Mouse (Mus musculus) MEL (cell line): Measurements from ENCODE around the gene Gm28035. TPM values are rescaled to one million over a fixed set of nuclear protein-coding genes. Genes with fewer than 3 reads are reported as not detected.

Source experiments
- DNase-seq: peaks from one replicate; pipeline ENCODE4 v3.0.0; 2011; ENCODE audit warnings: low read depth, low spot score
- H3K27ac ChIP-seq: 2 replicates; pipeline ENCODE4 v1.5.1; 2012; ENCODE audit warnings: low read depth, mild to moderate bottlenecking, control low read depth, low read length, moderate library complexity; ENCODE audit not compliant: control insufficient read depth
- H3K27me3 ChIP-seq, 2 experiments: fragments of 150-350 bp in 1 of 2; sonication (generic) in 1 of 2; 2 replicates each; pipeline ENCODE4 v1.6.1; 2012; ENCODE audit warnings: low read length in 2 of 2, mild to moderate bottlenecking in 2 of 2, improper control_type of control experiment in 1 of 2, moderate library complexity in 1 of 2; ENCODE audit not compliant: insufficient read depth in 2 of 2, control insufficient read depth in 1 of 2
- H3K36me3 ChIP-seq, 2 experiments: 2 replicates each; pipeline ENCODE4 v1.6.1; 2012 to 2014; ENCODE audit warnings: low read length in 2 of 2, improper control_type of control experiment in 1 of 2, inconsistent platforms in 1 of 2, mild to moderate bottlenecking in 1 of 2; ENCODE audit not compliant: insufficient read depth in 2 of 2, control insufficient read depth in 1 of 2
- H3K4me1 ChIP-seq, 2 experiments: fragments of 150-350 bp in 1 of 2; sonication (generic) in 1 of 2; 2 replicates each; pipeline ENCODE4 v1.6.1; 2012; ENCODE audit warnings: low read length in 2 of 2, improper control_type of control experiment in 1 of 2, mild to moderate bottlenecking in 1 of 2; ENCODE audit not compliant: insufficient read depth in 2 of 2, control insufficient read depth in 1 of 2
- H3K4me3 ChIP-seq, 2 experiments: fragments of 150-350 bp in 1 of 2; sonication (generic) in 1 of 2; 2 replicates each; pipeline ENCODE4 v1.5.1; 2012; ENCODE audit warnings: low read depth in 2 of 2, low read length in 2 of 2, mild to moderate bottlenecking in 2 of 2, moderate library complexity in 2 of 2, control low read depth in 1 of 2, improper control_type of control experiment in 1 of 2; ENCODE audit not compliant: control insufficient read depth in 1 of 2, insufficient read depth in 1 of 2
- H3K79me2 ChIP-seq: 2 replicates; pipeline ENCODE4 v1.6.1; 2012; ENCODE audit warnings: mild to moderate bottlenecking, low read length, moderate library complexity; ENCODE audit not compliant: control insufficient read depth, poor library complexity, insufficient read depth
- H3K9ac ChIP-seq: 2 replicates; pipeline ENCODE4 v1.6.1; 2012; ENCODE audit warnings: low read depth, mild to moderate bottlenecking, control low read depth, low read length, moderate library complexity; ENCODE audit not compliant: control insufficient read depth, poor library complexity, severe bottlenecking
- H3K9me3 ChIP-seq: fragments of 150-350 bp; sonication (generic); replicated peaks from 2 replicates; pipeline ENCODE4 v1.6.1; 2012; ENCODE audit warnings: mild to moderate bottlenecking, low read length, improper control_type of control experiment, moderate library complexity; ENCODE audit not compliant: insufficient read depth
- CHD2 ChIP-seq: IDR thresholded peaks from 2 replicates; pipeline ENCODE4 v1.6.1; 2011; ENCODE audit warnings: low read length, improper control_type of control experiment
- CTCF ChIP-seq, 3 experiments: IDR thresholded peaks in 2 of 3; conservative IDR thresholded peaks in 1 of 3; 2 replicates each; pipeline ENCODE4 v1.5.1; 2011 to 2012; ENCODE audit warnings: low read length in 3 of 3, low read depth in 2 of 3, mild to moderate bottlenecking in 2 of 3, improper control_type of control experiment in 1 of 3, inconsistent platforms in 1 of 3, mixed read lengths in 1 of 3, moderate library complexity in 1 of 3; ENCODE audit not compliant: control insufficient read depth in 1 of 3, insufficient read depth in 1 of 3, poor library complexity in 1 of 3, severe bottlenecking in 1 of 3
- E2F4 ChIP-seq: IDR thresholded peaks from 2 replicates; pipeline ENCODE4 v1.6.1; 2011; ENCODE audit warnings: low read depth, low read length, improper control_type of control experiment, borderline replicate concordance
- EP300 ChIP-seq, 2 experiments: IDR thresholded peaks; 2 replicates each; pipeline ENCODE4 v1.6.1; 2011; ENCODE audit warnings: improper control_type of control experiment in 2 of 2, low read length in 2 of 2, low read depth in 1 of 2, mild to moderate bottlenecking in 1 of 2
- GABPA ChIP-seq: IDR thresholded peaks from 2 replicates; pipeline ENCODE4 v1.6.1; 2012; ENCODE audit warnings: low read depth, mild to moderate bottlenecking, inconsistent platforms, low read length, improper control_type of control experiment, moderate library complexity
- GATA1 ChIP-seq: IDR thresholded peaks from 2 replicates; pipeline ENCODE4 v1.6.1; 2011; ENCODE audit warnings: low read depth, low read length, improper control_type of control experiment
- HCFC1 ChIP-seq: IDR thresholded peaks from 2 replicates; pipeline ENCODE4 v1.6.1; 2012; ENCODE audit warnings: low read depth, mild to moderate bottlenecking, inconsistent platforms, low read length, improper control_type of control experiment, moderate library complexity
- JUND ChIP-seq: IDR thresholded peaks from 2 replicates; pipeline ENCODE4 v1.6.1; 2011; ENCODE audit warnings: low read depth, mild to moderate bottlenecking, improper control_type of control experiment, low read length
- KAT2A ChIP-seq: conservative IDR thresholded peaks from 2 replicates; pipeline ENCODE4 v1.6.1; 2012; ENCODE audit warnings: low read depth, low read length, improper control_type of control experiment, inconsistent platforms
- MAFK ChIP-seq: IDR thresholded peaks from 2 replicates; pipeline ENCODE4 v1.6.1; 2011; ENCODE audit warnings: low read depth, mild to moderate bottlenecking, low read length, improper control_type of control experiment, borderline replicate concordance
- MAZ ChIP-seq: IDR thresholded peaks from 2 replicates; pipeline ENCODE4 v1.6.1; 2012; ENCODE audit warnings: low read depth, mild to moderate bottlenecking, inconsistent platforms, low read length, improper control_type of control experiment
- MEF2A ChIP-seq: IDR thresholded peaks from 2 replicates; pipeline ENCODE4 v1.6.1; 2014; ENCODE audit warnings: low read depth, mild to moderate bottlenecking, inconsistent platforms, low read length, improper control_type of control experiment; ENCODE audit not compliant: poor library complexity, insufficient replicate concordance, severe bottlenecking; ENCODE audit errors: extremely low read depth
- MXI1 ChIP-seq: IDR thresholded peaks from 2 replicates; pipeline ENCODE4 v1.6.1; 2011; ENCODE audit warnings: mild to moderate bottlenecking, low read depth, low read length, improper control_type of control experiment
- MYB ChIP-seq: IDR thresholded peaks from 2 replicates; pipeline ENCODE4 v1.6.1; 2011; ENCODE audit warnings: mild to moderate bottlenecking, low read depth, low read length, improper control_type of control experiment
- MYC ChIP-seq: IDR thresholded peaks from 2 replicates; pipeline ENCODE4 v1.6.1; 2011; ENCODE audit warnings: low read depth, mild to moderate bottlenecking, low read length, improper control_type of control experiment, moderate library complexity
- NELFE ChIP-seq: IDR thresholded peaks from 2 replicates; pipeline ENCODE4 v1.6.1; 2011; ENCODE audit warnings: low read depth, low read length, improper control_type of control experiment
- NRF1 ChIP-seq: IDR thresholded peaks from 2 replicates; pipeline ENCODE4 v1.6.1; 2014; ENCODE audit warnings: low read depth, mild to moderate bottlenecking, inconsistent platforms, low read length, improper control_type of control experiment, moderate library complexity; ENCODE audit not compliant: poor library complexity, insufficient read depth, severe bottlenecking
- POLR2AphosphoS5 ChIP-seq: IDR thresholded peaks from 2 replicates; pipeline ENCODE4 v1.6.1; 2012; ENCODE audit warnings: low read depth, borderline replicate concordance, mild to moderate bottlenecking, inconsistent platforms, low read length, moderate library complexity, mixed read lengths
- RAD21 ChIP-seq: IDR thresholded peaks from 2 replicates; pipeline ENCODE4 v1.6.1; 2011; ENCODE audit warnings: mild to moderate bottlenecking, low read depth, low read length, improper control_type of control experiment
- SIN3A ChIP-seq: IDR thresholded peaks from 2 replicates; pipeline ENCODE4 v1.6.1; 2012; ENCODE audit warnings: low read length, improper control_type of control experiment, inconsistent platforms
- SMC3 ChIP-seq: IDR thresholded peaks from 2 replicates; pipeline ENCODE4 v1.6.1; 2011; ENCODE audit warnings: low read depth, low read length, improper control_type of control experiment
- TAL1 ChIP-seq: IDR thresholded peaks from 2 replicates; pipeline ENCODE4 v1.6.1; 2012; ENCODE audit warnings: mild to moderate bottlenecking, inconsistent platforms, low read length, moderate library complexity, mixed read lengths
- TBP ChIP-seq: IDR thresholded peaks from 2 replicates; pipeline ENCODE4 v1.8.0; 2011; ENCODE audit warnings: low read depth, low read length, improper control_type of control experiment
- UBTF ChIP-seq: IDR thresholded peaks from 2 replicates; pipeline ENCODE4 v1.6.1; 2012; ENCODE audit warnings: low read depth, mild to moderate bottlenecking, inconsistent platforms, low read length, improper control_type of control experiment, moderate library complexity, borderline replicate concordance; ENCODE audit not compliant: insufficient read depth
- USF1 ChIP-seq: IDR thresholded peaks from 2 replicates; pipeline ENCODE4 v1.6.1; 2014; ENCODE audit warnings: low read depth, mild to moderate bottlenecking, inconsistent platforms, low read length, improper control_type of control experiment, moderate library complexity
- USF2 ChIP-seq, 2 experiments: IDR thresholded peaks; 2 replicates each; pipeline ENCODE4 v1.6.1; 2011 to 2012; ENCODE audit warnings: improper control_type of control experiment in 2 of 2, low read length in 2 of 2, borderline replicate concordance in 1 of 2, inconsistent platforms in 1 of 2, low read depth in 1 of 2, mild to moderate bottlenecking in 1 of 2; ENCODE audit not compliant: insufficient read depth in 1 of 2
- ZC3H11A ChIP-seq: IDR thresholded peaks from 2 replicates; pipeline ENCODE4 v1.6.1; 2012; ENCODE audit warnings: low read depth, mild to moderate bottlenecking, inconsistent platforms, low read length, improper control_type of control experiment
- ZKSCAN1 ChIP-seq: IDR thresholded peaks from 2 replicates; pipeline ENCODE4 v1.6.1; 2012; ENCODE audit warnings: low read depth, mild to moderate bottlenecking, inconsistent platforms, low read length, improper control_type of control experiment, moderate library complexity
- polyA plus RNA-seq, 2 experiments: library from polyadenylated mRNA; stranded (reverse) in 1 of 2; unstranded in 1 of 2; fragments of >175 nt in 1 of 2; fragments of >200 nt in 1 of 2; gene quantifications; 2 replicates each; pipeline versions ENCODE4 v1.2.1 to v1.2.4; 2012; ENCODE audit warnings: low replicate concordance in 2 of 2, low read depth in 1 of 2; ENCODE audit not compliant: insufficient read length in 2 of 2, insufficient read depth in 1 of 2, missing spikeins in 1 of 2
- total RNA-seq: library from RNA; depleted of rRNA; stranded (reverse); fragments of 300-350 nt; gene quantifications from 2 replicates; pipeline ENCODE4 v1.2.3, GENCODE M21; 2012

Gene Gm28035
- total and polyA plus RNA-seq, 3 experiments, result 0.26 TPM; not detected in 2

GRCm38 (mm10) chr2:30214745-30215144, 25.6 kb upstream of the Gm28035 start:
- no peaks in the 10 kb centered on the region for H3K36me3 ChIP-seq
- no peaks in the 10 kb centered on the region for H3K9me3 ChIP-seq
- H3K4me3 ChIP-seq, result no peak overlapping the region
- H3K4me1 ChIP-seq, result no peaks in the 10 kb centered on the region
- H3K27me3 ChIP-seq, result peaks cover 0 to 2% of the 10 kb centered on the region in 2 experiments; a peak in 1 of 4 replicates
- H3K79me2 ChIP-seq, result no peaks in the 10 kb centered on the region
- H3K27ac ChIP-seq, result no peak overlapping the region
- no peak for DNase-seq
- TF ChIP-seq CTCF (IDR thresholded peaks at IDR 0.05 in 2 of 3, conservative IDR thresholded peaks at IDR 0.05 in 1 of 3; ENCODE audit: control insufficient read depth in 1 of 3, insufficient read depth in 1 of 3, low read depth in 2 of 3, low read length in 3 of 3, poor library complexity in 1 of 3, severe bottlenecking in 1 of 3), result no peak
- TF ChIP-seq UBTF, result no peak
- no peak for TF ChIP-seq CHD2
- no peak for TF ChIP-seq SIN3A
- TF ChIP-seq POLR2AphosphoS5, result no peak
- TF ChIP-seq USF1, result no peak
- no peak for TF ChIP-seq TBP
- TF ChIP-seq E2F4, result no peak
- no peak for TF ChIP-seq NELFE
- TF ChIP-seq MYC, result no peak
- no peak for TF ChIP-seq MAZ
- no peak for TF ChIP-seq TAL1
- no peak for TF ChIP-seq GABPA
- no peak for TF ChIP-seq ZC3H11A
- TF ChIP-seq JUND, result no peak
- TF ChIP-seq EP300 (IDR thresholded peaks at IDR 0.05; ENCODE audit: low read depth in 1 of 2, low read length in 2 of 2), result no peak
- no peak for TF ChIP-seq GATA1
- TF ChIP-seq NRF1, result no peak
- TF ChIP-seq MAFK, result no peak
- H3K9ac ChIP-seq, result no peak overlapping the region

- TF ChIP-seq MXI1 (no peak), GATA1 (no peak), MYC (no peak), E2F4 (no peak), MYB (no peak), ZKSCAN1 (no peak), POLR2AphosphoS5 (no peak), EP300 (IDR thresholded peaks at IDR 0.05; ENCODE audit: low read depth in 1 of 2, low read length in 2 of 2) (no peak), RAD21 (no peak), TBP (no peak), HCFC1 (no peak), SIN3A (no peak), USF2 (IDR thresholded peaks at IDR 0.05; ENCODE audit: borderline replicate concordance in 1 of 2, insufficient read depth in 1 of 2, low read depth in 1 of 2, low read length in 2 of 2) (no peak), MEF2A (no peak), MAZ (no peak), KAT2A (no peak), ZC3H11A (no peak), CTCF (IDR thresholded peaks at IDR 0.05 in 2 of 3, conservative IDR thresholded peaks at IDR 0.05 in 1 of 3; ENCODE audit: control insufficient read depth in 1 of 3, insufficient read depth in 1 of 3, low read depth in 2 of 3, low read length in 3 of 3, poor library complexity in 1 of 3, severe bottlenecking in 1 of 3) (no peak), SMC3 (no peak)
- TF ChIP-seq, all 39 proteins: peak for 0
- Histone ChIP-seq H3K9ac (no peak overlapping the region), H3K27ac (no peak overlapping the region), H3K79me2 (no peaks in the 10 kb centered on the region), H3K27me3 (peaks cover 0 to 2% of the 10 kb centered on the region in 2 experiments; a peak in 1 of 4 replicates), H3K9me3 (no peaks in the 10 kb centered on the region), H3K36me3 (no peaks in the 10 kb centered on the region), H3K4me1 (no peaks in the 10 kb centered on the region), H3K4me3 (no peak overlapping the region)
- DNase-seq, result no peak
Measured at GRCm38 (mm10) chr2:30215493-30215892, 24.9 kb upstream of the Gm28035 start.
